Mouse (Mus musculus): Measurements from ENCODE around the gene Cacna1d.

The Cacna1d gene

GRCm38 (mm10) chr14:30344948-30345865 lies 146.0 kb downstream of the Cacna1d start:
- Histone ChIP-seq H3K36me3 (ENCODE audit: control insufficient read depth, insufficient read depth, low read length, poor library complexity, severe bottlenecking) (no peaks in the 10 kb centered on the region), H3K27me3 (ENCODE audit: control insufficient read depth, insufficient read depth, low read length, poor library complexity, severe bottlenecking) (no peaks in the 10 kb centered on the region; the same call in 1 of the 2 replicates)
- no peak for DNase-seq (ENCODE audit: low read depth, low spot score)

- Histone ChIP-seq H3K36me3 (ENCODE audit: control insufficient read depth, insufficient read depth, low read length, poor library complexity, severe bottlenecking) (no peaks in the 10 kb centered on the region), H3K27me3 (ENCODE audit: control insufficient read depth, insufficient read depth, low read length, poor library complexity, severe bottlenecking) (no peaks in the 10 kb centered on the region; the same call in 1 of the 2 replicates)
- DNase-seq (ENCODE audit: low read depth, low spot score) = no peak
Measured at GRCm38 (mm10) chr14:30343740-30344139, 147.5 kb downstream of the Cacna1d start.

GRCm38 (mm10) chr14:30341825-30342590 lies 149.2 kb downstream of the Cacna1d start:
- no peak for DNase-seq (ENCODE audit: low read depth, low spot score)
- Histone ChIP-seq H3K36me3 (ENCODE audit: control insufficient read depth, insufficient read depth, low read length, poor library complexity, severe bottlenecking) (no peaks in the 10 kb centered on the region), H3K27me3 (ENCODE audit: control insufficient read depth, insufficient read depth, low read length, poor library complexity, severe bottlenecking) (no peaks in the 10 kb centered on the region; the same call in 1 of the 2 replicates)

GRCm38 (mm10) chr14:30340140-30340539 lies 151.1 kb downstream of the Cacna1d start:
- Histone ChIP-seq H3K27me3 (ENCODE audit: control insufficient read depth, insufficient read depth, low read length, poor library complexity, severe bottlenecking) (no peaks in the 10 kb centered on the region), H3K36me3 (ENCODE audit: control insufficient read depth, insufficient read depth, low read length, poor library complexity, severe bottlenecking) (no peaks in the 10 kb centered on the region)
- DNase-seq (ENCODE audit: low read depth, low spot score) = no peak

GRCm38 (mm10) chr14:30331856-30332255 lies 159.4 kb downstream of the Cacna1d start:
- no peaks in the 10 kb centered on the region for H3K27me3 ChIP-seq (ENCODE audit: control insufficient read depth, insufficient read depth, low read length, poor library complexity, severe bottlenecking)
- DNase-seq (ENCODE audit: low read depth, low spot score) = no peak
- no peaks in the 10 kb centered on the region for H3K36me3 ChIP-seq (ENCODE audit: control insufficient read depth, insufficient read depth, low read length, poor library complexity, severe bottlenecking)

GRCm38 (mm10) chr14:30330416-30331181 lies 160.7 kb downstream of the Cacna1d start:
- H3K36me3 ChIP-seq (ENCODE audit: control insufficient read depth, insufficient read depth, low read length, poor library complexity, severe bottlenecking) = no peaks in the 10 kb centered on the region

GRCm38 (mm10) chr14:30329109-30329508 lies 162.1 kb downstream of the Cacna1d start:
- no peak for DNase-seq (ENCODE audit: low read depth, low spot score)
- Histone ChIP-seq H3K27me3 (ENCODE audit: control insufficient read depth, insufficient read depth, low read length, poor library complexity, severe bottlenecking) (no peaks in the 10 kb centered on the region), H3K36me3 (ENCODE audit: control insufficient read depth, insufficient read depth, low read length, poor library complexity, severe bottlenecking) (no peaks in the 10 kb centered on the region)

More at GRCm38 (mm10) chr14:30330416-30331181, 160.7 kb downstream of the Cacna1d start:
- no peak for DNase-seq (ENCODE audit: low read depth, low spot score)
- no peaks in the 10 kb centered on the region for H3K27me3 ChIP-seq (ENCODE audit: control insufficient read depth, insufficient read depth, low read length, poor library complexity, severe bottlenecking)

GRCm38 (mm10) chr14:30327452-30327851 lies 163.8 kb downstream of the Cacna1d start:
- no peaks in the 10 kb centered on the region for H3K27me3 ChIP-seq (ENCODE audit: control insufficient read depth, insufficient read depth, low read length, poor library complexity, severe bottlenecking)
- no peaks in the 10 kb centered on the region for H3K36me3 ChIP-seq (ENCODE audit: control insufficient read depth, insufficient read depth, low read length, poor library complexity, severe bottlenecking)
- no peak for DNase-seq (ENCODE audit: low read depth, low spot score)

GRCm38 (mm10) chr14:30327051-30327450 lies 164.2 kb downstream of the Cacna1d start:
- no peak for DNase-seq (ENCODE audit: low read depth, low spot score)
- Histone ChIP-seq H3K27me3 (ENCODE audit: control insufficient read depth, insufficient read depth, low read length, poor library complexity, severe bottlenecking) (no peaks in the 10 kb centered on the region), H3K36me3 (ENCODE audit: control insufficient read depth, insufficient read depth, low read length, poor library complexity, severe bottlenecking) (no peaks in the 10 kb centered on the region)

GRCm38 (mm10) chr14:30326226-30326625 lies 165.0 kb downstream of the Cacna1d start:
- Histone ChIP-seq H3K27me3 (ENCODE audit: control insufficient read depth, insufficient read depth, low read length, poor library complexity, severe bottlenecking) (no peaks in the 10 kb centered on the region), H3K36me3 (ENCODE audit: control insufficient read depth, insufficient read depth, low read length, poor library complexity, severe bottlenecking) (no peaks in the 10 kb centered on the region)
- no peak for DNase-seq (ENCODE audit: low read depth, low spot score)

GRCm38 (mm10) chr14:30324994-30325393 lies 166.3 kb downstream of the Cacna1d start:
- DNase-seq (ENCODE audit: low read depth, low spot score) = no peak
- Histone ChIP-seq H3K27me3 (ENCODE audit: control insufficient read depth, insufficient read depth, low read length, poor library complexity, severe bottlenecking) (no peaks in the 10 kb centered on the region), H3K36me3 (ENCODE audit: control insufficient read depth, insufficient read depth, low read length, poor library complexity, severe bottlenecking) (no peaks in the 10 kb centered on the region)

GRCm38 (mm10) chr14:30318715-30319437 lies 172.4 kb downstream of the Cacna1d start:
- no peak for DNase-seq (ENCODE audit: low read depth, low spot score)

GRCm38 (mm10) chr14:30318293-30318692 lies 173.0 kb downstream of the Cacna1d start:
- H3K36me3 ChIP-seq (ENCODE audit: control insufficient read depth, insufficient read depth, low read length, poor library complexity, severe bottlenecking) = no peaks in the 10 kb centered on the region

More at GRCm38 (mm10) chr14:30318715-30319437, 172.4 kb downstream of the Cacna1d start:
- no peaks in the 10 kb centered on the region for H3K27me3 ChIP-seq (ENCODE audit: control insufficient read depth, insufficient read depth, low read length, poor library complexity, severe bottlenecking)
- no peaks in the 10 kb centered on the region for H3K36me3 ChIP-seq (ENCODE audit: control insufficient read depth, insufficient read depth, low read length, poor library complexity, severe bottlenecking)

GRCm38 (mm10) chr14:30317616-30318015 lies 173.6 kb downstream of the Cacna1d start:
- Histone ChIP-seq H3K27me3 (ENCODE audit: control insufficient read depth, insufficient read depth, low read length, poor library complexity, severe bottlenecking) (no peaks in the 10 kb centered on the region), H3K36me3 (ENCODE audit: control insufficient read depth, insufficient read depth, low read length, poor library complexity, severe bottlenecking) (no peaks in the 10 kb centered on the region)
- no peak for DNase-seq (ENCODE audit: low read depth, low spot score)

More at GRCm38 (mm10) chr14:30318293-30318692, 173.0 kb downstream of the Cacna1d start:
- no peaks in the 10 kb centered on the region for H3K27me3 ChIP-seq (ENCODE audit: control insufficient read depth, insufficient read depth, low read length, poor library complexity, severe bottlenecking)
- no peak for DNase-seq (ENCODE audit: low read depth, low spot score)

Data from splenic B cell, adult 2 months (primary cell).